In genomic region chr17:40868952-40869747, GRCm38 (mm10) we compare ENCODE assay signal across 18 mouse cellular contexts. TPM values are rescaled to one million over a fixed set of nuclear protein-coding genes. Genes with fewer than 3 reads are reported as not detected.
A peak's percentile ranks its signal among the peaks of the same experiment; 100 is the strongest.
DNase-seq lines count a peak whose midpoint lies in the region; ATAC-seq and TF ChIP-seq lines count a peak whose summit lies in the region.
"Had no signal": no experiment of that assay in that cellular context is flagged by ENCODE, and none has a peak within 500 bp of the region (broad histone marks: within the 10 kb centered on the region; RNA-seq: fewer than 3 reads in every experiment).

No protein-coding gene starts in this region.

- 7% methylated on average over 10 of the region's 10 CpGs for WGBS in heart, postnatal 0 days
- WGBS in intestine, embryonic 15.5 days: 45% methylated on average over 10 of the region's 10 CpGs
- WGBS in stomach, postnatal 0 days: 35% methylated on average over 10 of the region's 10 CpGs

- peak overlapping the region; percentile 41 for H3K4me2 ChIP-seq in heart, postnatal 0 days (ENCODE audit: low read depth, low read length)
- no peak overlapping the region for H3K4me2 ChIP-seq in intestine, embryonic 15.5 days (replicated peaks)
- no peak overlapping the region; the same call in 1 of the 2 replicates for H3K4me2 ChIP-seq in stomach, postnatal 0 days (replicated peaks; ENCODE audit: low read depth)
- H3K4me2 ChIP-seq: hindbrain, embryonic 14.5 days; limb, embryonic 13.5 days; midbrain, embryonic 12.5 days; neural tube, embryonic 12.5 days had no signal

- TF ChIP-seq EP300 in heart, postnatal 0 days (IDR thresholded peaks at IDR 0.05; ENCODE audit: low read depth): no peak
- no peak for TF ChIP-seq EP300 in stomach, postnatal 0 days (optimal IDR thresholded peaks at IDR 0.05)

- no peaks in the 10 kb centered on the region for H3K36me3 ChIP-seq in heart, postnatal 0 days (replicated peaks; ENCODE audit: control insufficient read depth, insufficient read depth, low read length)
- H3K36me3 ChIP-seq in intestine, embryonic 15.5 days: no peaks in the 10 kb centered on the region
- H3K36me3 ChIP-seq in stomach, postnatal 0 days (ENCODE audit: control insufficient read depth, insufficient read depth, low read length): no peaks in the 10 kb centered on the region
- H3K36me3 ChIP-seq: limb, embryonic 13.5 days; midbrain, embryonic 12.5 days; neural tube, embryonic 12.5 days had no signal

- no peak overlapping the region for H3K4me3 ChIP-seq in heart, postnatal 0 days (ENCODE audit: low read depth, low read length)
- H3K4me3 ChIP-seq in intestine, embryonic 15.5 days (replicated peaks): no peak overlapping the region
- no peak overlapping the region for H3K4me3 ChIP-seq in stomach, postnatal 0 days (ENCODE audit: low read depth, low read length)
- H3K4me3 ChIP-seq: gastrocnemius, adult 2 months; limb, embryonic 13.5 days; midbrain, embryonic 12.5 days; neural tube, embryonic 12.5 days had no signal

- no peak overlapping the region for H3K9ac ChIP-seq in heart, postnatal 0 days (replicated peaks; ENCODE audit: low read depth, low read length)
- no peak overlapping the region for H3K9ac ChIP-seq in intestine, embryonic 15.5 days
- H3K9ac ChIP-seq in stomach, postnatal 0 days (ENCODE audit: low read length): no peak overlapping the region
- H3K9ac ChIP-seq: hindbrain, embryonic 14.5 days; limb, embryonic 13.5 days; midbrain, embryonic 12.5 days; neural tube, embryonic 12.5 days had no signal

- no peaks in the 10 kb centered on the region for H3K27me3 ChIP-seq in heart, postnatal 0 days (ENCODE audit: control insufficient read depth, insufficient read depth, low read length)
- no peaks in the 10 kb centered on the region for H3K27me3 ChIP-seq in intestine, embryonic 15.5 days (replicated peaks)
- H3K27me3 ChIP-seq in stomach, postnatal 0 days (ENCODE audit: control insufficient read depth, insufficient read depth, low read length): no peaks in the 10 kb centered on the region
- H3K27me3 ChIP-seq: CH12.LX; limb, embryonic 13.5 days; midbrain, embryonic 12.5 days; neural tube, embryonic 12.5 days had no signal

- no peak for DNase-seq in heart, postnatal 0 days (ENCODE audit: low spot score)
- no peak for DNase-seq in heart, adult 8-10 months (ENCODE audit: low spot score)
- DNase-seq in lung, postnatal 25 days (ENCODE audit: low spot score): peak; percentile 46
- DNase-seq in stomach, postnatal 0 days (ENCODE audit: low spot score): peak; percentile 61
- DNase-seq in gastrocnemius, adult 8-10 months (ENCODE audit: low spot score in 2 of 2): no peak
- no peak for DNase-seq in ovary, postnatal 10 days (ENCODE audit: low spot score)
- DNase-seq: adrenal gland, postnatal 25 days; gastrocnemius, adult 2 months; retina, postnatal 1 day had no signal

- no peaks in the 10 kb centered on the region for H3K4me1 ChIP-seq in heart, postnatal 0 days (ENCODE audit: control insufficient read depth, insufficient read depth)
- H3K4me1 ChIP-seq in intestine, embryonic 15.5 days (replicated peaks): no peaks in the 10 kb centered on the region
- H3K4me1 ChIP-seq in stomach, postnatal 0 days (replicated peaks; ENCODE audit: control insufficient read depth, insufficient read depth): no peaks in the 10 kb centered on the region
- H3K4me1 ChIP-seq: limb, embryonic 13.5 days; midbrain, embryonic 12.5 days; neural tube, embryonic 12.5 days had no signal

- no peak overlapping the region for H3K27ac ChIP-seq in heart, postnatal 0 days (ENCODE audit: low read depth)
- no peak overlapping the region for H3K27ac ChIP-seq in intestine, embryonic 15.5 days
- H3K27ac ChIP-seq in stomach, postnatal 0 days (replicated peaks): peak overlapping the region; percentile 25; the same call in 1 of the 2 replicates
- H3K27ac ChIP-seq: gastrocnemius, adult 2 months; hindbrain, embryonic 14.5 days; limb, embryonic 13.5 days; midbrain, embryonic 12.5 days; neural tube, embryonic 12.5 days had no signal

- TF ChIP-seq CTCF in heart, postnatal 0 days (IDR thresholded peaks at IDR 0.05; ENCODE audit: low read depth): no peak
- no peak for TF ChIP-seq CTCF in stomach, postnatal 0 days (IDR thresholded peaks at IDR 0.05; ENCODE audit: low read depth)

- ATAC-seq in heart, postnatal 0 days (ENCODE audit: insufficient read depth, low read depth): no peak
- ATAC-seq in intestine, embryonic 15.5 days: peak; percentile 68
- peak; percentile 79 for ATAC-seq in stomach, postnatal 0 days (ENCODE audit: low FRiP score, low TSS enrichment)

- no peaks in the 10 kb centered on the region for H3K9me3 ChIP-seq in heart, postnatal 0 days (replicated peaks; ENCODE audit: control insufficient read depth, low read length)
- H3K9me3 ChIP-seq in intestine, embryonic 15.5 days: no peaks in the 10 kb centered on the region
- H3K9me3 ChIP-seq in stomach, postnatal 0 days (ENCODE audit: control insufficient read depth, low read length): no peaks in the 10 kb centered on the region
- H3K9me3 ChIP-seq: limb, embryonic 13.5 days; midbrain, embryonic 12.5 days; neural tube, embryonic 12.5 days had no signal

RNA-seq across cellular contexts. Expression of gene 9130008F23Rik, which starts 11.2 kb away (rescaled TPM):
- 2.4 and 3.8 TPM in 2 replicates for total RNA-seq in heart, postnatal 0 days (2014; rRNA removed; ENCODE audit: low replicate concordance)
- 1.2 and 1.3 TPM in 2 replicates for polyA plus RNA-seq in heart, postnatal 0 days (2015; fragmentation: Nextera tagmentation; extraction: Ambion mirVana)
- under 1 TPM in 3 of 4 experiments, not detected in 1; 0.25 to 0.84 (median 0.41) TPM for total RNA-seq in heart, adult 8-10 months (2022)
- polyA plus RNA-seq in intestine, embryonic 15.5 days (2015; fragmentation: Nextera tagmentation; extraction: Ambion mirVana): 4.4 and 4.8 TPM in 2 replicates
- 5.7 and 6.0 TPM in 2 replicates for polyA plus RNA-seq in stomach, postnatal 0 days (2015; fragmentation: Nextera tagmentation; extraction: Ambion mirVana)
- under 1 TPM; 0.22 to 0.58 (median 0.28) TPM for total RNA-seq in gastrocnemius, adult 8-10 months (2022)
- total RNA-seq: CH12.LX had no signal

RNA-seq across cellular contexts. Expression of gene Glyatl3, which starts 45.0 kb away (rescaled TPM):
- not detected in 2 replicates for total RNA-seq in heart, postnatal 0 days (2014; rRNA removed; ENCODE audit: low replicate concordance)
- not detected in 2 replicates for polyA plus RNA-seq in heart, postnatal 0 days (2015; fragmentation: Nextera tagmentation; extraction: Ambion mirVana)
- total RNA-seq in heart, adult 8-10 months (2022): not detected
- not detected in 2 replicates for polyA plus RNA-seq in intestine, embryonic 15.5 days (2015; fragmentation: Nextera tagmentation; extraction: Ambion mirVana)
- not detected in 2 replicates for polyA plus RNA-seq in stomach, postnatal 0 days (2015; fragmentation: Nextera tagmentation; extraction: Ambion mirVana)
- not detected for total RNA-seq in gastrocnemius, adult 8-10 months (2022)
- total RNA-seq: adrenal gland, postnatal 25 days; CH12.LX; gastrocnemius, adult 2 months; layer of hippocampus, postnatal 14 days had no signal
- polyA plus RNA-seq: hindbrain, embryonic 14.5 days; kidney, embryonic 16.5 days; limb, embryonic 13.5 days; midbrain, embryonic 12.5 days; neural tube, embryonic 12.5 days; spleen, adult 2 months had no signal

RNA-seq across cellular contexts. Expression of gene Rhag, which starts 58.2 kb away (rescaled TPM):
- total RNA-seq in heart, postnatal 0 days (2014; rRNA removed; ENCODE audit: low replicate concordance): 0.58 TPM in 1 of 2 replicates, not detected in the other
- 0.18 and 0.34 TPM in 2 replicates for polyA plus RNA-seq in heart, postnatal 0 days (2015; fragmentation: Nextera tagmentation; extraction: Ambion mirVana)
- under 1 TPM in 1 of 4 experiments, not detected in 3; 0.23 TPM for total RNA-seq in heart, adult 8-10 months (2022)
- 3.3 and 3.6 TPM in 2 replicates for polyA plus RNA-seq in intestine, embryonic 15.5 days (2015; fragmentation: Nextera tagmentation; extraction: Ambion mirVana)
- polyA plus RNA-seq in stomach, postnatal 0 days (2015; fragmentation: Nextera tagmentation; extraction: Ambion mirVana): 0.15 and 0.16 TPM in 2 replicates
- total RNA-seq in gastrocnemius, adult 8-10 months (2022): not detected
- total RNA-seq: adrenal gland, postnatal 25 days; CH12.LX; gastrocnemius, adult 2 months; layer of hippocampus, postnatal 14 days had no signal

Comparison
In these comparisons a context has a peak if more than half of its experiments do, and no peak if none do; other contexts are left out.
1. DNase-seq: peak in lung, postnatal 25 days (single experiment) and stomach, postnatal 0 days (single experiment); none in heart, postnatal 0 days (single experiment), heart, adult 8-10 months (single experiment), gastrocnemius, adult 8-10 months (0 of 2) and ovary, postnatal 10 days (single experiment).